Mouse (Mus musculus) ES-E14 (cell line): ENCODE measurements around the gene Il10ra. TPM values are rescaled to one million over a fixed set of nuclear protein-coding genes. Genes with fewer than 3 reads are reported as not detected.

ENCODE experiments used
- DNase-seq: peaks from one replicate; pipeline ENCODE4 v3.0.0-alpha.2; 2013; ENCODE audit warnings: low read depth, low spot score
- H3K27ac ChIP-seq: 2 replicates; pipeline ENCODE4 v1.5.1; 2012; ENCODE audit warnings: low read depth, mild to moderate bottlenecking, low read length, moderate library complexity, mixed read lengths; ENCODE audit not compliant: poor library complexity, insufficient read depth, severe bottlenecking
- H3K36me3 ChIP-seq: 2 replicates; pipeline ENCODE4 v1.6.1; 2012; ENCODE audit warnings: mild to moderate bottlenecking, low read length, moderate library complexity, mixed read lengths; ENCODE audit not compliant: control insufficient read depth, poor library complexity, insufficient read depth, severe bottlenecking
- H3K4me1 ChIP-seq, 2 experiments: fragments of 150-350 bp in 1 of 2; sonication (generic) in 1 of 2; 2 replicates each; pipeline ENCODE4 v1.6.1; 2012; ENCODE audit warnings: low read length in 2 of 2, mild to moderate bottlenecking in 1 of 2, mixed read lengths in 1 of 2; ENCODE audit not compliant: control insufficient read depth in 2 of 2, insufficient read depth in 2 of 2, poor library complexity in 1 of 2
- H3K4me3 ChIP-seq, 2 experiments: fragments of 150-350 bp in 1 of 2; sonication (generic) in 1 of 2; 2 replicates each; pipeline ENCODE4 v1.5.1; 2012; ENCODE audit warnings: low read length in 2 of 2, low read depth in 1 of 2, mild to moderate bottlenecking in 1 of 2, mixed read lengths in 1 of 2; ENCODE audit not compliant: insufficient read depth in 1 of 2, poor library complexity in 1 of 2, severe bottlenecking in 1 of 2
- H3K9ac ChIP-seq: 2 replicates; pipeline ENCODE4 v1.6.1; 2012; ENCODE audit warnings: low read depth, mild to moderate bottlenecking, low read length, mixed read lengths; ENCODE audit not compliant: poor library complexity, insufficient read depth, severe bottlenecking
- H3K9me3 ChIP-seq: fragments of 150-350 bp; sonication (generic); 2 replicates; pipeline ENCODE4 v1.6.1; 2012; ENCODE audit warnings: low read depth, mild to moderate bottlenecking, low read length; ENCODE audit not compliant: control insufficient read depth, insufficient read depth
- CHD2 ChIP-seq: IDR thresholded peaks from 2 replicates; pipeline ENCODE4 v1.6.1; 2014; ENCODE audit warnings: mild to moderate bottlenecking, low read depth, low read length, inconsistent platforms
- HCFC1 ChIP-seq: IDR thresholded peaks from 2 replicates; pipeline ENCODE4 v1.6.1; 2012; ENCODE audit warnings: low read length, inconsistent platforms, borderline replicate concordance; ENCODE audit not compliant: insufficient read depth
- MAFK ChIP-seq: IDR thresholded peaks from 2 replicates; pipeline ENCODE4 v1.6.1; 2014; ENCODE audit warnings: mild to moderate bottlenecking, low read depth, low read length, inconsistent platforms; ENCODE audit not compliant: insufficient read depth
- ZC3H11A ChIP-seq: IDR thresholded peaks from 2 replicates; pipeline ENCODE4 v1.6.1; 2012; ENCODE audit warnings: low read depth, mild to moderate bottlenecking, inconsistent platforms, low read length, borderline replicate concordance
- ZNF384 ChIP-seq: IDR thresholded peaks from 2 replicates; pipeline ENCODE4 v1.6.1; 2012; ENCODE audit warnings: low read depth, low read length, inconsistent platforms
- in situ Hi-C, 2 experiments: fragments of 600-800 bp; cut with MboI; formaldehyde crosslinking; loops; one replicate each; pipeline ENCODE4 v1.15.1; 2025; ENCODE audit warnings: low sequenced_read_pairs in 2 of 2, inconsistent platforms in 1 of 2; ENCODE audit not compliant: unreplicated experiment in 2 of 2
- total RNA-seq: library from RNA; depleted of rRNA; stranded (reverse); fragments of 300-350 nt; gene quantifications from 2 replicates; pipeline ENCODE4 v1.2.3, GENCODE M21; 2012

Gene Il10ra
- total RNA-seq, 1 experiment = 0.13 TPM

DNA sequence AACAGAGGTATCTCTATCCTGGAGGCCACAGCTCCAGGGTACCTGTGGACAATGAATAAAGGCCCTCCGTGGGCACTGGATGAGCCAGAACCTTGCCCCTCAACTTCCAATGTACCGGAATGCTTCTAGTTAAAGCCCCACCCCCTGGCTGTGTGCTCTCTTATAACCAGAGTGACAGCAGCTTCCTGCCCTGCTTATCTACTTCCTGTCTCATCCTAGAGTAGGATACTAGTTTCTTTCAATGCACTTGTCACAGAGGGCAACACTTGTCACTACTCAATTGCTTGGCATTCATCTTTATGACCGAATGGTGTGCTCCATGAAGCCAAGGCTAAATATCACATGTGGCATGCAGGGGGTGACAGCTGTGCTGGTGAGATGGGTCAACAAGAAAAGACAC lies 17.7 kb downstream of the Il10ra start:
- TF ChIP-seq CHD2 = no peak
- TF ChIP-seq HCFC1 = no peak
- no peak for TF ChIP-seq MAFK
- no peak for TF ChIP-seq ZNF384
- no peak for TF ChIP-seq ZC3H11A
- Histone ChIP-seq H3K4me1 (no peaks in the 10 kb centered on the region), H3K27ac (no peak overlapping the region), H3K9me3 (no peaks in the 10 kb centered on the region), H3K9ac (no peak overlapping the region), H3K4me3 (no peak overlapping the region), H3K36me3 (no peaks in the 10 kb centered on the region)
- in situ Hi-C loops = no loop called here
- DNase-seq = no peak

DNA sequence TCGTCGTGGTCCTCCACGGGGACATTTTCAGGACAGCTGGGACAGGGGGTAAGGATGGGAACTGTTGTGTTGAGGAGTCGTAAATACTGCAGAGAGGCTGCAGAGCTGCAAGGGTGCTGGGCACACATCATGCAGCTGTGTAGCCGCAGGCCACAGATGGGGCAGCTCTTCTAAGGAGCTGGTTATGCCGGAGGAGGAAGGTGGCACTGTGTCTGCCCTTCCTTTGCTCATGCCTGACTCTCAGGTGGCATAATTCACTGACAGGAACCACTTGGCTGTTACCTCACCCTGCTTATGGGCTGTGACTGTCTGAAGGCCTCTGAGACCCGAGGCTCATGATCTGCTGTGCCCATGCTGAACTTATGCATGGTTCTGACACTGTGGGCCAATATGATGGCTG lies 18.6 kb downstream of the Il10ra start:
- no peaks in the 10 kb centered on the region for H3K36me3 ChIP-seq
- in situ Hi-C loops = no loop called here
- H3K4me1 ChIP-seq = no peaks in the 10 kb centered on the region
- H3K9ac ChIP-seq = no peak overlapping the region
- TF ChIP-seq ZC3H11A (no peak), HCFC1 (no peak), ZNF384 (no peak)
- DNase-seq = no peak
- H3K9me3 ChIP-seq = no peaks in the 10 kb centered on the region
- H3K4me3 ChIP-seq = no peak overlapping the region
- H3K27ac ChIP-seq = no peak overlapping the region

DNA sequence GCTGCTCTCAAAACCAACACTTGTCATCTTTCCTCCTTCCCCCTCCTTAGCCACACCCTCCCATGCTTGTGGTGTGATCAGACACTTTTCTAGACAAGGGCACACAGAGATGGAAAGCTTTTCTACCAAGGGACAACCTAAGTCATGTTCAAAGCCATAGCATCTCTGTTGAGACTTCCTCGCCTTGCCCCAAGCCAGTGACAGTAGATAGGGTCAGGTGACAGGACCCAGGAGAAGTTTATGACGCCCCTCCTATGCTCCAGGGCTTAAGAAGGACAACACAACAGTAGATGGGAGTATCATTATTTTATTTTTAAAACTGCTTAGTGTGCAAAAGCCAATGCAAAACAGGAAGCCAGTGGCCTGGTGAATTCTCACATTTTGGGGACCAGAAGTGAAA lies 21.4 kb downstream of the Il10ra start:
- H3K4me1 ChIP-seq = no peaks in the 10 kb centered on the region
- DNase-seq = no peak
- no peak overlapping the region for H3K4me3 ChIP-seq
- no peaks in the 10 kb centered on the region for H3K36me3 ChIP-seq
- no peak overlapping the region for H3K9ac ChIP-seq
- H3K27ac ChIP-seq = no peak overlapping the region
- TF ChIP-seq HCFC1 (no peak), ZNF384 (no peak), MAFK (no peak)
- no peaks in the 10 kb centered on the region for H3K9me3 ChIP-seq
- in situ Hi-C loops = no loop called here

DNA sequence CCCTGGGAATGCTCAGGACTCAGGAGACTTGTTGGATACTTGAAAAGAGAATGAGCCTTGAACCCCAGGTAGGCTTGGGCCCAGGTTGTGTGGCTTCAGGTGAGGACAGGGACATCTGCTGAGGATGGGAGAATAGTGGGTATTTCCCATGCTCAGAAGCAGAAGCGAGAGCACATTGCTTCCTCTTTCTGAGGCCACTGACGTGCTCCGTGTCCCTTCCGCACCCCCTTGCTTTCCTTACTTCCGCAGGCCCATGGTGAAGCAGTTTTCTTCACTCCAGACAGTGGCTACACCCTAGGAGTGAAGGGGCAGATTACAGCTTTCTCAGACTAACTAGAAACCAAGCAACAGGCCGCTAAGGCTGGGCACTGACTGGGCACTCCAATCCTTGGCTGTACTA lies 22.9 kb downstream of the Il10ra start:
- no peak for DNase-seq
- H3K4me1 ChIP-seq = no peaks in the 10 kb centered on the region
- no peak overlapping the region for H3K27ac ChIP-seq
- no peaks in the 10 kb centered on the region for H3K36me3 ChIP-seq
- TF ChIP-seq HCFC1 (no peak), MAFK (no peak), ZC3H11A (no peak), CHD2 (no peak), ZNF384 (no peak)
- H3K9ac ChIP-seq = no peak overlapping the region
- H3K4me3 ChIP-seq = no peak overlapping the region
- in situ Hi-C loops = no loop called here
- no peaks in the 10 kb centered on the region for H3K9me3 ChIP-seq

DNA sequence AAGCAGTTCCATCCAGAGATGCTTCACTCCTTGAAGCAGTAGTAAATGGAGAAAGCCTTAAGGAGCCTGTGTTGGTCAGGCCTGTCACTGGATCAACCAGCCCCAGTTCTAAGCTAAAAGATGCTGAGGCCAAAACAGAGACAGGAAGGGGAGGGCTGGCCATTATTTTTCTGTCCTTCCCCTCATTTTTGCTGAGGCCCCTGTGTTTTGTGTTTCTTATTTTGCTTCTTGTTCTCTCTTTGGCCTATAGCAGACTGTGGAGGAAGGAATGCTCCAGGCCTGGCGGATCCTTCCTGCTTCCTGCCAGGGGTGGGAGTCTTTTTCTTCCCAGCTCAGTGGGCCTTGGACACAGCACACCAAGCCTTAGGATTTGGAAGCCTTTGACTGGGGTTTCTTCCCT lies 23.5 kb downstream of the Il10ra start:
- in situ Hi-C loops = no loop called here
- no peaks in the 10 kb centered on the region for H3K4me1 ChIP-seq
- no peak overlapping the region for H3K27ac ChIP-seq

More for the DNA sequence above, 23.5 kb downstream of the Il10ra start:
- no peak for TF ChIP-seq MAFK
- no peak for TF ChIP-seq HCFC1
- no peak for TF ChIP-seq ZC3H11A
- no peak for TF ChIP-seq ZNF384
- no peak for TF ChIP-seq CHD2
- Histone ChIP-seq H3K4me3 (no peak overlapping the region), H3K36me3 (no peaks in the 10 kb centered on the region), H3K9me3 (no peaks in the 10 kb centered on the region), H3K9ac (no peak overlapping the region)
- DNase-seq = no peak
